8 mouse cellular contexts compared by ENCODE assay signal in genomic region chr5:109556591-109557320, GRCm38 (mm10). TPM values are rescaled to one million over a fixed set of nuclear protein-coding genes. Genes with fewer than 3 reads are reported as not detected.
DNase-seq lines count a peak whose midpoint lies in the region; ATAC-seq lines count a peak whose summit lies in the region.

No protein-coding gene starts in this region.

- WGBS in forebrain, embryonic 13.5 days = 6% methylated on average over 40 of the region's 40 CpGs
- 5% methylated on average over 40 of the region's 40 CpGs for WGBS in hindbrain, embryonic 13.5 days
- 7% methylated on average over 40 of the region's 40 CpGs for WGBS in limb, embryonic 12.5 days
- 9% methylated on average over 40 of the region's 40 CpGs for WGBS in stomach, embryonic 14.5 days

- H3K4me3 ChIP-seq in forebrain, embryonic 13.5 days = peak overlapping the region; percentile 57
- H3K4me3 ChIP-seq in hindbrain, embryonic 13.5 days = peak overlapping the region; percentile 59
- peak overlapping the region; percentile 67 for H3K4me3 ChIP-seq in limb, embryonic 12.5 days (replicated peaks)
- peak overlapping the region; percentile 57 for H3K4me3 ChIP-seq in stomach, embryonic 14.5 days (ENCODE audit: low read depth, low read length)

- peaks cover 48% of the 10 kb centered on the region for H3K9me3 ChIP-seq in forebrain, embryonic 13.5 days (replicated peaks)
- peaks cover 48% of the 10 kb centered on the region for H3K9me3 ChIP-seq in hindbrain, embryonic 13.5 days
- H3K9me3 ChIP-seq in limb, embryonic 12.5 days = peaks cover 61% of the 10 kb centered on the region
- H3K9me3 ChIP-seq in stomach, embryonic 14.5 days (ENCODE audit: control insufficient read depth, low read depth, low read length) = peaks cover 40% of the 10 kb centered on the region

- intact Hi-C loops in heart, postnatal 10 days (cut with DNase I) = loop anchor here (10.0 kb wide), 1 partner anchor 308 kb away; no protein-coding TSS in a partner anchor

- peak overlapping the region; percentile 57 for H3K4me2 ChIP-seq in forebrain, embryonic 13.5 days
- peak overlapping the region; percentile 56 for H3K4me2 ChIP-seq in hindbrain, embryonic 13.5 days
- peak overlapping the region; percentile 56 for H3K4me2 ChIP-seq in limb, embryonic 12.5 days
- H3K4me2 ChIP-seq in stomach, embryonic 14.5 days (replicated peaks; ENCODE audit: low read depth, low read length) = peak overlapping the region; percentile 8; the same call in 1 of the 2 replicates

- no peaks in the 10 kb centered on the region for H3K27me3 ChIP-seq in forebrain, embryonic 13.5 days
- no peaks in the 10 kb centered on the region for H3K27me3 ChIP-seq in hindbrain, embryonic 13.5 days
- no peaks in the 10 kb centered on the region for H3K27me3 ChIP-seq in limb, embryonic 12.5 days
- no peaks in the 10 kb centered on the region for H3K27me3 ChIP-seq in stomach, embryonic 14.5 days (ENCODE audit: control insufficient read depth, insufficient read depth, low read length)

- H3K27ac ChIP-seq in forebrain, embryonic 13.5 days = peak overlapping the region; percentile 95
- peak overlapping the region; percentile 98 for H3K27ac ChIP-seq in hindbrain, embryonic 13.5 days
- peak overlapping the region; percentile 88 for H3K27ac ChIP-seq in limb, embryonic 12.5 days
- H3K27ac ChIP-seq in stomach, embryonic 14.5 days (ENCODE audit: low read length) = peak overlapping the region; percentile 74

- peak; percentile 99 for DNase-seq in heart, adult 11 months
- DNase-seq in heart, postnatal 10 days = no peak
- DNase-seq in monocyte, adult 2 months (ENCODE audit: low read depth in 1 of 2, low spot score in 2 of 2) = peak; percentile 90

- H3K36me3 ChIP-seq in forebrain, embryonic 13.5 days (ENCODE audit: poor library complexity, severe bottlenecking) = peaks cover 24% of the 10 kb centered on the region
- peaks cover 33% of the 10 kb centered on the region for H3K36me3 ChIP-seq in hindbrain, embryonic 13.5 days
- peaks cover 36% of the 10 kb centered on the region for H3K36me3 ChIP-seq in limb, embryonic 12.5 days
- no peaks in the 10 kb centered on the region for H3K36me3 ChIP-seq in stomach, embryonic 14.5 days (ENCODE audit: control insufficient read depth, insufficient read depth, low read length)

- no peaks in the 10 kb centered on the region for H3K4me1 ChIP-seq in forebrain, embryonic 13.5 days
- no peaks in the 10 kb centered on the region for H3K4me1 ChIP-seq in hindbrain, embryonic 13.5 days (replicated peaks)
- H3K4me1 ChIP-seq in limb, embryonic 12.5 days (replicated peaks) = no peaks in the 10 kb centered on the region
- no peaks in the 10 kb centered on the region for H3K4me1 ChIP-seq in stomach, embryonic 14.5 days (ENCODE audit: control insufficient read depth, insufficient read depth, low read length)

- no peak overlapping the region for H3K9ac ChIP-seq in forebrain, embryonic 13.5 days
- H3K9ac ChIP-seq in hindbrain, embryonic 13.5 days = peak overlapping the region; percentile 53
- no peak overlapping the region for H3K9ac ChIP-seq in limb, embryonic 12.5 days (replicated peaks)
- no peak overlapping the region for H3K9ac ChIP-seq in stomach, embryonic 14.5 days (replicated peaks; ENCODE audit: low read depth, low read length)

- peak; percentile 53 for ATAC-seq in cerebellum, adult (ENCODE audit: insufficient number of reproducible peaks, low FRiP score, low TSS enrichment)
- ATAC-seq in forebrain, embryonic 13.5 days = peak; percentile 55
- ATAC-seq in hindbrain, embryonic 13.5 days (ENCODE audit: low FRiP score) = peak; percentile 65
- peak; percentile 67 for ATAC-seq in limb, embryonic 12.5 days (ENCODE audit: insufficient number of reproducible peaks, insufficient read depth, low FRiP score, low TSS enrichment, low read depth)
- peak; percentile 74 for ATAC-seq in stomach, embryonic 14.5 days (ENCODE audit: insufficient number of reproducible peaks, insufficient read depth, low FRiP score, low read depth)

RNA-seq across cellular contexts. Expression of gene Crlf2, which starts 2.0 kb away (rescaled TPM):
- total RNA-seq in heart, postnatal 10 days (2021) = 10 to 100 TPM; 15.3 to 17.7 TPM
- polyA plus RNA-seq in forebrain, embryonic 13.5 days (2015; fragmentation: Nextera tagmentation; extraction: Ambion mirVana) = 5.8 and 6.8 TPM in 2 replicates
- polyA plus RNA-seq in hindbrain, embryonic 13.5 days (2015; fragmentation: Nextera tagmentation; extraction: Ambion mirVana) = 14.4 and 16.7 TPM in 2 replicates
- polyA plus RNA-seq in limb, embryonic 12.5 days (2016; fragmentation: Nextera tagmentation; extraction: Ambion mirVana) = 6.3 and 9.4 TPM in 2 replicates
- 8.7 and 9.6 TPM in 2 replicates for polyA plus RNA-seq in stomach, embryonic 14.5 days (2014; fragmentation: Nextera tagmentation; extraction: Ambion mirVana)

Comparison
In these comparisons a context has a peak if more than half of its experiments do, and no peak if none do; other contexts are left out.
1. DNase-seq: peak in heart, adult 11 months (single experiment) and monocyte, adult 2 months (2 of 2); none in heart, postnatal 10 days (0 of 2).
2. Peak in every context shown above with its lines, with median percentiles within 50 percentile points of each other: ATAC-seq, H3K27ac ChIP-seq, H3K4me2 ChIP-seq and H3K4me3 ChIP-seq.